Mouse (Mus musculus): ENCODE results near the gene Cdyl. TPM values are rescaled to one million over a fixed set of nuclear protein-coding genes. Genes with fewer than 3 reads are reported as not detected.

The Cdyl gene
- polyA plus RNA-seq, 1 experiment from 2014 or later: 3.4 TPM

- Histone ChIP-seq H3K9me3 (ENCODE audit: control insufficient read depth, low read length) (no peaks in the 10 kb centered on the region), H3K36me3 (ENCODE audit: control insufficient read depth, insufficient read depth, low read length) (0 out of 2 replicates have a peak, but pooled peaks cover under 1% of the 10 kb centered on the region), H3K4me1 (ENCODE audit: control insufficient read depth, insufficient read depth, low read length) (no peaks in the 10 kb centered on the region; the same call in 1 of the 2 replicates), H3K4me2 (ENCODE audit: low read depth, low read length) (no peak overlapping the region), H3K27ac (ENCODE audit: low read length) (no peak overlapping the region), H3K9ac (ENCODE audit: low read depth, low read length) (no peak overlapping the region), H3K27me3 (replicated peaks; ENCODE audit: control insufficient read depth, insufficient read depth, low read length) (no peaks in the 10 kb centered on the region), H3K4me3 (ENCODE audit: low read length) (no peak overlapping the region)
- no peak for ATAC-seq
- WGBS: 92% methylated on average over 6 of the region's 6 CpGs
Measured at GRCm38 (mm10) chr13:35851581-35851980, 191.9 kb downstream of the Cdyl start.

- Histone ChIP-seq H3K4me1 (ENCODE audit: control insufficient read depth, insufficient read depth, low read length) (no peaks in the 10 kb centered on the region; the same call in 1 of the 2 replicates), H3K27me3 (replicated peaks; ENCODE audit: control insufficient read depth, insufficient read depth, low read length) (no peaks in the 10 kb centered on the region), H3K9ac (ENCODE audit: low read depth, low read length) (no peak overlapping the region), H3K9me3 (ENCODE audit: control insufficient read depth, low read length) (no peaks in the 10 kb centered on the region), H3K4me2 (ENCODE audit: low read depth, low read length) (no peak overlapping the region), H3K36me3 (ENCODE audit: control insufficient read depth, insufficient read depth, low read length) (peaks cover 5% of the 10 kb centered on the region; the same call in 1 of the 2 replicates), H3K4me3 (ENCODE audit: low read length) (no peak overlapping the region), H3K27ac (ENCODE audit: low read length) (no peak overlapping the region)
- no peak for ATAC-seq
- WGBS: 88% methylated on average over 2 of the region's 2 CpGs
Measured at GRCm38 (mm10) chr13:35852851-35853575, 193.4 kb downstream of the Cdyl start.

GRCm38 (mm10) chr13:35857486-35857885 is 197.9 kb downstream of the Cdyl start:
- no peak for ATAC-seq
- no peaks in the 10 kb centered on the region for H3K9me3 ChIP-seq (ENCODE audit: control insufficient read depth, low read length)
- H3K4me2 ChIP-seq (ENCODE audit: low read depth, low read length): no peak overlapping the region
- no peak overlapping the region for H3K4me3 ChIP-seq (ENCODE audit: low read length)
- no peaks in the 10 kb centered on the region for H3K27me3 ChIP-seq (replicated peaks; ENCODE audit: control insufficient read depth, insufficient read depth, low read length)
- H3K27ac ChIP-seq (ENCODE audit: low read length): no peak overlapping the region
- no peaks in the 10 kb centered on the region for H3K4me1 ChIP-seq (ENCODE audit: control insufficient read depth, insufficient read depth, low read length)
- peaks cover 5% of the 10 kb centered on the region; the same call in 1 of the 2 replicates for H3K36me3 ChIP-seq (ENCODE audit: control insufficient read depth, insufficient read depth, low read length)
- WGBS: 89% methylated on average over 7 of the region's 7 CpGs
- H3K9ac ChIP-seq (ENCODE audit: low read depth, low read length): no peak overlapping the region

GRCm38 (mm10) chr13:35860916-35861315 is 201.3 kb downstream of the Cdyl start:
- H3K4me3 ChIP-seq (ENCODE audit: low read length): no peak overlapping the region
- H3K27ac ChIP-seq (ENCODE audit: low read length): no peak overlapping the region
- ATAC-seq: no peak
- no peaks in the 10 kb centered on the region for H3K4me1 ChIP-seq (ENCODE audit: control insufficient read depth, insufficient read depth, low read length)
- peaks cover 5% of the 10 kb centered on the region; the same call in 1 of the 2 replicates for H3K36me3 ChIP-seq (ENCODE audit: control insufficient read depth, insufficient read depth, low read length)
- WGBS: 75% methylated on average over 8 of the region's 8 CpGs
- H3K27me3 ChIP-seq (replicated peaks; ENCODE audit: control insufficient read depth, insufficient read depth, low read length): no peaks in the 10 kb centered on the region
- no peak overlapping the region for H3K4me2 ChIP-seq (ENCODE audit: low read depth, low read length)
- no peak overlapping the region for H3K9ac ChIP-seq (ENCODE audit: low read depth, low read length)
- H3K9me3 ChIP-seq (ENCODE audit: control insufficient read depth, low read length): no peaks in the 10 kb centered on the region

- no peaks in the 10 kb centered on the region for H3K27me3 ChIP-seq (replicated peaks; ENCODE audit: control insufficient read depth, insufficient read depth, low read length)
- H3K36me3 ChIP-seq (ENCODE audit: control insufficient read depth, insufficient read depth, low read length): no peaks in the 10 kb centered on the region
- no peak overlapping the region for H3K27ac ChIP-seq (ENCODE audit: low read length)
- no peak overlapping the region for H3K4me2 ChIP-seq (ENCODE audit: low read depth, low read length)
- WGBS: 87% methylated on average over 8 of the region's 8 CpGs
- H3K9me3 ChIP-seq (ENCODE audit: control insufficient read depth, low read length): no peaks in the 10 kb centered on the region
- no peak overlapping the region for H3K9ac ChIP-seq (ENCODE audit: low read depth, low read length)
- no peak overlapping the region for H3K4me3 ChIP-seq (ENCODE audit: low read length)
- ATAC-seq: no peak
- H3K4me1 ChIP-seq (ENCODE audit: control insufficient read depth, insufficient read depth, low read length): no peaks in the 10 kb centered on the region
Measured at GRCm38 (mm10) chr13:35870659-35871058, 211.0 kb downstream of the Cdyl start.

GRCm38 (mm10) chr13:35871107-35871506 is 211.5 kb downstream of the Cdyl start:
- Histone ChIP-seq H3K9ac (ENCODE audit: low read depth, low read length) (no peak overlapping the region), H3K4me1 (ENCODE audit: control insufficient read depth, insufficient read depth, low read length) (no peaks in the 10 kb centered on the region), H3K27ac (ENCODE audit: low read length) (no peak overlapping the region), H3K4me2 (ENCODE audit: low read depth, low read length) (no peak overlapping the region), H3K36me3 (ENCODE audit: control insufficient read depth, insufficient read depth, low read length) (no peaks in the 10 kb centered on the region), H3K4me3 (ENCODE audit: low read length) (no peak overlapping the region), H3K27me3 (replicated peaks; ENCODE audit: control insufficient read depth, insufficient read depth, low read length) (no peaks in the 10 kb centered on the region), H3K9me3 (ENCODE audit: control insufficient read depth, low read length) (no peaks in the 10 kb centered on the region)
- WGBS: 78% methylated on average over 3 of the region's 3 CpGs
- no peak for ATAC-seq

GRCm38 (mm10) chr13:35875396-35875795 is 215.8 kb downstream of the Cdyl start:
- Histone ChIP-seq H3K4me2 (ENCODE audit: low read depth, low read length) (no peak overlapping the region), H3K27me3 (replicated peaks; ENCODE audit: control insufficient read depth, insufficient read depth, low read length) (no peaks in the 10 kb centered on the region), H3K9me3 (ENCODE audit: control insufficient read depth, low read length) (no peaks in the 10 kb centered on the region), H3K27ac (ENCODE audit: low read length) (no peak overlapping the region), H3K9ac (ENCODE audit: low read depth, low read length) (no peak overlapping the region), H3K4me1 (ENCODE audit: control insufficient read depth, insufficient read depth, low read length) (no peaks in the 10 kb centered on the region), H3K4me3 (ENCODE audit: low read length) (no peak overlapping the region), H3K36me3 (ENCODE audit: control insufficient read depth, insufficient read depth, low read length) (no peaks in the 10 kb centered on the region)
- 91% methylated on average over 5 of the region's 5 CpGs for WGBS
- no peak for ATAC-seq

GRCm38 (mm10) chr13:35878282-35878681 is 218.6 kb downstream of the Cdyl start:
- H3K9me3 ChIP-seq (ENCODE audit: control insufficient read depth, low read length): no peaks in the 10 kb centered on the region
- H3K27ac ChIP-seq (ENCODE audit: low read length): no peak overlapping the region
- ATAC-seq: no peak
- H3K4me3 ChIP-seq (ENCODE audit: low read length): no peak overlapping the region
- no peaks in the 10 kb centered on the region for H3K36me3 ChIP-seq (ENCODE audit: control insufficient read depth, insufficient read depth, low read length)
- no peak overlapping the region for H3K4me2 ChIP-seq (ENCODE audit: low read depth, low read length)
- H3K27me3 ChIP-seq (replicated peaks; ENCODE audit: control insufficient read depth, insufficient read depth, low read length): no peaks in the 10 kb centered on the region
- H3K4me1 ChIP-seq (ENCODE audit: control insufficient read depth, insufficient read depth, low read length): no peaks in the 10 kb centered on the region
- no peak overlapping the region for H3K9ac ChIP-seq (ENCODE audit: low read depth, low read length)
- 64% methylated on average over 1 of the region's 1 CpGs for WGBS

- ATAC-seq: no peak
- no peak overlapping the region for H3K9ac ChIP-seq (ENCODE audit: low read depth, low read length)
Measured at GRCm38 (mm10) chr13:35879068-35879467, 219.4 kb downstream of the Cdyl start.

GRCm38 (mm10) chr13:35879519-35879918 is 219.9 kb downstream of the Cdyl start:
- WGBS: 77% methylated on average over 5 of the region's 5 CpGs
- ATAC-seq: no peak
- Histone ChIP-seq H3K27ac (ENCODE audit: low read length) (no peak overlapping the region), H3K4me3 (ENCODE audit: low read length) (no peak overlapping the region), H3K9me3 (ENCODE audit: control insufficient read depth, low read length) (no peaks in the 10 kb centered on the region), H3K27me3 (replicated peaks; ENCODE audit: control insufficient read depth, insufficient read depth, low read length) (no peaks in the 10 kb centered on the region), H3K4me1 (ENCODE audit: control insufficient read depth, insufficient read depth, low read length) (no peaks in the 10 kb centered on the region), H3K4me2 (ENCODE audit: low read depth, low read length) (no peak overlapping the region), H3K36me3 (ENCODE audit: control insufficient read depth, insufficient read depth, low read length) (no peaks in the 10 kb centered on the region), H3K9ac (ENCODE audit: low read depth, low read length) (no peak overlapping the region)

More at GRCm38 (mm10) chr13:35879068-35879467, 219.4 kb downstream of the Cdyl start:
- Histone ChIP-seq H3K36me3 (ENCODE audit: control insufficient read depth, insufficient read depth, low read length) (no peaks in the 10 kb centered on the region), H3K4me3 (ENCODE audit: low read length) (no peak overlapping the region), H3K27me3 (replicated peaks; ENCODE audit: control insufficient read depth, insufficient read depth, low read length) (no peaks in the 10 kb centered on the region), H3K9me3 (ENCODE audit: control insufficient read depth, low read length) (no peaks in the 10 kb centered on the region), H3K27ac (ENCODE audit: low read length) (no peak overlapping the region), H3K4me1 (ENCODE audit: control insufficient read depth, insufficient read depth, low read length) (no peaks in the 10 kb centered on the region), H3K4me2 (ENCODE audit: low read depth, low read length) (no peak overlapping the region)
- WGBS: 51% methylated on average over 5 of the region's 5 CpGs

Measured in intestine, embryonic 16.5 days (tissue).